Mouse (Mus musculus): ENCODE measurements around the gene Dazap2.

DNA sequence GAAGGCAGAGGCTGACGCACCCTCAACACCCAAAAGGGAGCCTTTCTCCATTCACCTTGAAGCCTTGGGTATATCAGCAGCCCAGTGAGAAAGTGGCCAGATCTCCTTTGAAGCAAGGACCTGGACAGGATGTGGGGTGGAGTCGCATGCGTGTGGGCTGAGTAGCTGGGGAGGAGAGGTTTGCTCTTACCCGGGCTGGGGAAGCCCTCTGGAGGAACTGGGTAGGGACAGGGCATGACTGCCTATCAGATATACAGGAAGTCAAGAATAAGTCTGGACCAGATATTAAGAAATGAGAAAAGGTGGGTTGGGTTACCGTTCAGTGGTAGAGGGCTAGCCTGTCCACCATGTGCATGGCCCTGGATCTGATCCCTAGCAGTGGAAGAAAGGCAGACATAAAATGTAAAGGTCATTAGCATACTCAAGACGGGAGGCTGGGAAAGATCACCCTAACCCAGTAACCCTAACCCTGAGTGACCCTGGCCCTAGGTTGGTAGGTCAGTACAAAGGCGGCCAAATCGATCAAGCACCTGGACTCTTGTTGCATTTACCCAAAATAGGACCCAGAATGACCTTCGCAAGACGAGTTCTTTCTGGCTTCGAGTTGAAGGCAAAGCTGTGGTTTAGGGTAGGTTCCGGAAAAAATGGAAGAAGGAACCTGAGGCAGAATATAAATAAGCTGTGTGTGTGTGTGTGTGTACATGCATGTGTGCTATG, 16.5 kb downstream of the Dazap2 start:
- TF ChIP-seq CTCF (IDR thresholded peaks at IDR 0.05): no peak
- no peak for TF ChIP-seq POLR2A (IDR thresholded peaks at IDR 0.05; ENCODE audit: insufficient read depth, low read depth, low read length)
- TF ChIP-seq EP300 (IDR thresholded peaks at IDR 0.05; ENCODE audit: insufficient read depth, low read depth, low read length): no peak
